Mouse (Mus musculus) kidney, adult 9 months (tissue): ENCODE measurements around the gene Prss50.

Source experiments
- DNase-seq: peaks from one replicate; pipeline ENCODE4 v3.0.0; 2022

Gene Prss50

GRCm38 (mm10) chr9:110875288-110875695 lies 17.5 kb downstream of the Prss50 start:
- peak; percentile 73 for DNase-seq

DNA sequence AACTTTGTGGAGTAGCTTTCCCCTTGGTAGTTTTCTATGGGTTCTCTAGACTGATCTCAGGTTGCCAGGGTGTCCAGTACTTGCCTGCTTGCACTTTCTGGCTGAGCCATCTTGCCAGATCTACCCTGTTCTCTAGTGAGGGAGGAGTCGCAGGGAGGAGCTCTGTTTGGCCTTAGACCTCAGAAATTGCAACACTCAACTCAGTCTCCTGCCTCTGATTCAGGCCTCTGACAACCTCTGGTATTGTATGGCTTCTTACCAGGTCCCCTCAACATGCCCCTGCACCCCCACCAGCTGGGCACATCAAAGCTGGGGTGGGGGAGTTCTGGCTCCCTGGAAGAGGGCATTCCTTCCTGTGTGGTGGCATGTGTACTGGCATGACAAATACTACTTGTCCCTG lies 19.6 kb downstream of the Prss50 start:
- DNase-seq: peak; percentile 47

DNA sequence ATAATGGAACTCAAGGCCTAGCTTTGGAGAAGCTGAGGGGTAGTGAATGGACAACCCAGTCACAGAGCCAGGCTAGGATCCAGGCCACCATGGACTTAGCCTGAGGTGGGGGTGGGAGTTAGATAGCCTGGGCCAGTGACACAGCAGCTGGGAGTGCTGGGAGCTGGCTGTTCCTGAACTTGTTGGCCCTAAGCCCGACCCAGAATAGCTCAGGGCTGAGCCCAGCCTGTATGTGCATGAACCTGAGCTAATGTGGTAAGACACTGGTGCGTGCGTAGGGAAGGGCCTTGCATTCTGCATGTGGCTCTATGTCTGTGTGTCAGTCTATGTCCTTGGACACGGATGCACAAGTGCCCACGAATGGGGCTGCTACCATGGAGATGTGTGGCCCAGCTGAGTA lies 20.1 kb downstream of the Prss50 start:
- peak; percentile 84 for DNase-seq

- peak; percentile 87 for DNase-seq
Measured at GRCm38 (mm10) chr9:110879191-110879920, 21.6 kb downstream of the Prss50 start, which contains the start of gene Als2cl. Gene Als2cl (plus strand): TSS chr9:110879870.

DNA sequence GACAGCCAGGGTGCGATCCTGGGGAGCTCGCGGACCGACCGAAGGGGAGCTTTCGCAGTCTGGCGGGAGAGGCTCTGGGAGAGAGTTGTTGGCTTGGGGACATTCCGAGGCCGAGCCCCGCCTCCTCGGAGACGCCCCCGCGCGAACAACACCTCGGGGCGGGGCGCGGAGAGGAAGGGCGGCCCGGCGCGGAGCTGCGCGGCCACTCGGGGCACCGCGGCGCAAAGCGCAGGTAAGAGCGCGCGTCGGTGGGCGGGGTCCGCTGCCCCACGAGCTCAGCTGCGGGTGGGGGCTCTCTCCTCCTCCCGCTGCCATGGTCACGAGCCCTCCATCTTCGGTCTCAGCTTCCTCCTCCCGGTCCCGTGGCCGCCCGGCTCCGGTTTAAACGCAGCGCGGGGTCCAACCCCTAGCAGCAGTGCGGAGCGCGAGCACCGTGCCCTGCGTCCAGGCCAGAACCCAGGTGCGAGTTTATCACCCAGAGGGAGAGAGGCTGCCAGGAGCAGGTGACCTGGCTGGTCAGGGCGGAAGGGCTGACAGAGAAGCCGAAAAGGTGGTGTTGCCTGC lies 22.3 kb downstream of the Prss50 start, which contains the start of gene Tmie:
TSS of gene Tmie (minus strand) at position 116 of the 564 bp plus-strand sequence.
- DNase-seq: peak; percentile 92

GRCm38 (mm10) chr9:110880772-110881171 lies 23.0 kb downstream of the Prss50 start:
- peak; percentile 65 for DNase-seq

GRCm38 (mm10) chr9:110881953-110882352 lies 24.2 kb downstream of the Prss50 start:
- peak; percentile 54 for DNase-seq

DNA sequence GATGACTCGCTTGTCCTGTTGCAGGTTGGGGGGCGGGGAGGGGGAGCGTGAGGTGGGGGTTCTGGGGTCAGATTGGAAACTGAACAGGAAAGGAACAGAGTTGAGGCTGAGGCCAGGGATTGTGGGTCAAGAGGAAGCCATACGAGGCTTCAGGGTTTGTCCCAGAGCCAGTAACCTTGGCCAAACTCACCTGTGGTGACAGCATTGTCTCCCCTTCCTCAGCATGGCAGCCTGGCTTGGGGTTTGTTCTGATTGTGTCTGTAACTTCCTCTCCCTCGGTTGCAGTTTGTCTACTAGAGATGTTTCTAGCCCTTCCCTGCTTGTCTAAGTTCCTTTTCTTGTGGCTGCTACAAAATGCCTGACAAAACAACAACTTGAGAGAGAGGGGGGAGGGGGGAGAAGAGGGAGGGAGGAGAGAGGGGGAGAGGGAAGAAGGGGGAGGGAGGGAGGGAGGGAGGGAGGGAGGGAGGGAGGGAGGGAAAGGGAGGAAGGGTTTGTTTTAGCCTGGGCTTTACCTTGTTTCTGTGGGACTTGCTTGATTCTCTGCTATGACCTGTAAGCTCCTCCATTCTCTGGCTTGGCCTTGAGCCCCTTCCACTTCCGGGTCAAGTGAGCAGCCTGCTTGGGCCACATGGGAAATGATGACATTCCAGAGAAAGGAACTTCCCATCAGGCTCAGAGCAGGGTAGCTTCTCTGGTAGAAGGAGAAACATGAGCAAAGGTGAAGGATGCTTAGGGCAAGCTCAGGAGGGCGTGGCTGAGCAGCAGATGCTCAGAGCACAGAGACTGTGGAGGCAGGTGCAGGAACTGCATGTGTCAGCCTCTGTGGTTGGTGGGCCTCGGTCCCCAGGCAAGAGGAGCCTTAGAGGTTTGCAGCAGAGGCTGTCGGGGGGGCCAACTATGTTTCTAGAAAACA lies 29.9 kb downstream of the Prss50 start:
- no peak for DNase-seq

DNA sequence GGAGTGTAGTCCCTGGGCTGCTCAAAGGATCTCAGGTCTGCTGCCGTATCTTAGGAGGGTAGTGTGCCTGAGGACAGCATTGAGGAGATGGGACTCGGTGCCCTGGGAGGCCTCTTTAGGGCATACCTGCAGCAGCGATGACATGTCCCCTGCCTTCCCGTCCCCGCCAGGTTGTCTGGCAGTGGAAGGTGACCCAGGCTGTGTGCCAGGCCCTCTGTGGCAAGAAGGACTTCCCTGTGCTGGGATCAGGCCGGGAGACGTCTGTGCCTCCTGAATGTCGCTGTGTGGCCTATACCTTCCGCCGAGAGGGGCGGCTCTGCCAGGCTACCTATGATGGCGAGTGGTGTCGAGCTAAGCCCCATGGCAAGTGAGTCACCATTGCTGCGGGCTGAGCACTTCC lies 31.2 kb downstream of the Prss50 start:
- DNase-seq: no peak

DNA sequence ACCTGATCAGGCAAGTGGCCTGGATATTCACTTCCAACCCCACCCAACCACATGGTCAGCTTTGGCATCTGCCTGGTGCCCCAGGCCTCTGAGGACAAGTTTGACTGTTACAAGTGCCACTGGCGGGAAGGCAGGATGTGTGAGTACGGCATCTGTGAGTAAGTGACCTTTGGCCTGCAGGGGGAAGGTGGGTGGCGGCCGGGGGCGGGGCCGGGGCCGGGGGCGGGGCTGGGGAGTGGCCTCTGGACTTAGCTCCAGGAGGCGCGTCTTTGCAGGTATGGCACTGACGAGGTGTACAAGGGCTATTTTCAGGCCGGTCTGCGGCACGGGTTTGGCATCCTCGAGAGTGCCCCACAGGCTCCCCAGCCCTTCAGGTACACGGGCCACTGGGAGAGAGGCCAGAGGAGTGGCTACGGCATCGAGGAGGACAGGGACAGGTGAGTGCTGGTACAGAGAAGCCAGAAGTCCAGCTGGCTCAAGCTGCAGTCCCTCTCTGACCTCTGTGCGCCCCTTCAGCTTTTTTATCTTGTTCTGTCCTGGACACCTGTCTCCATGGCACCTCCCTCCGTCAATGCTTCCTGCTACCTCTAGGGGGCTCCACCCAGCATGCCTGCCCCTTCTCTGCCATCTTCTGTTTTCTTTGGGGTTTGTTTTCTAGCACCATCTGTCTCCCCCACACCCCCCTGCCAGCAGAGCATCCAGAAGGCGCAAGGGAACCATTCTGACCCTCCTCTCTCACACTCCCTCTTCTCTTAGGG lies 32.4 kb downstream of the Prss50 start:
- peak; percentile 60 for DNase-seq

GRCm38 (mm10) chr9:110891077-110891828 lies 33.5 kb downstream of the Prss50 start:
- peak; percentile 43 for DNase-seq

DNA sequence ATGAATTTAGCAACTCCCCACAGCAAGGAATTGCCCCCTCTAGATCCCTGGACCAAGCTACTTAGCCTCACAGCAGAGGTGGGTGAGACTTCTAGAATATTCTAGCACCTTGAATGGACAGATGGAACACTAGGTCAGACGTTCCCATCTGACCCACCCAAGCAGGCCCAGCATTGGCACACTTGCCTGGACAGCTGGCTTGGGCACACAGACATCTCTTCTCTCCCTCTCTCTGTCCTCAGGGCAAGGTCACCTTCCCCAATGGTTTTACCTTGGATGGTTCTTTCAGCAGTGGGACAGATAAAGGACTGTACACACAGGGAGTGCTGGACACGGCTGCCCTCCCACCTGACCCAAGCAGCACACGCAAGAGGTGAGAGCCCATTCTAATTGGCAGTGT lies 34.8 kb downstream of the Prss50 start:
- no peak for DNase-seq

DNA sequence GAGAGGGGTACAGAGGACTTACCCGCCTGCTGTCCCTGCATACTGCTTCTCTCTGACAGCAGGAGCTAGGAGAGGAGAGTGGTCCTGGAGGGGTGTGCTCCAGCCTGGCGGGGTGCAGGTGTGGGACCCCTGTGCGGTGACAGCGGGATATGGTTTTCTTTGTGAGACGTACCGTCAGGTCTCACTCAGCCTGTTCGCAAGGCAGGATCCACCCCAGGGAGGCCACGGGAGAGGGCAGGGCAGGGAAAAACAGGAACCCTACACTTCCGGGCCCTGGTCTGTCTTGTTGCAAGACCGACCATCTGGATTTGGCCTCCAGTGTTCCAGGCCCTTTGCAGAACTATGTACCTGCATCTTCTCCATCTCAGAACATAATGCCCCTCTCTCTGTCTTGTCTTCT lies 35.7 kb downstream of the Prss50 start:
- DNase-seq: no peak

DNA sequence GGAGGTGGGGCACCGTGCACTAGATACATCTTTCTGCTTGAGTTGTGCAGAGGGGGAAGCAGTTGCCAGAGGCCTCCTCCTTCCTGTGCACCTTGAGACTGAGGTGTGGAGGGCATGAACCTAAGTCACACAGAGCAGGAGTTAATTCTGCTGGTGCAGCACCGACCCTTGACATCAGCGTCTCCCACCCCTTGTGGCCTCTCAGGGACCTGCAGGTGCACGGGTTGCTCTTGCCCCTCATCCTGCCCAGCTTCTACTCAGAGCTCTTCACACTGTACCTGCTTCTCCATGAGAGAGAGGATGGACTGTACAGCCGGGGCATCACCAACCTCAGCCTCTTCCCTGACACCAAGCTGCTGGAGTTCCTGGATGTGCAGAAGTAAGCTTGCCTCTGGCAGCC lies 37.7 kb downstream of the Prss50 start:
- DNase-seq: no peak

GRCm38 (mm10) chr9:110895994-110896393 lies 38.2 kb downstream of the Prss50 start:
- no peak for DNase-seq

GRCm38 (mm10) chr9:110896595-110896994 lies 38.8 kb downstream of the Prss50 start:
- DNase-seq: no peak

DNA sequence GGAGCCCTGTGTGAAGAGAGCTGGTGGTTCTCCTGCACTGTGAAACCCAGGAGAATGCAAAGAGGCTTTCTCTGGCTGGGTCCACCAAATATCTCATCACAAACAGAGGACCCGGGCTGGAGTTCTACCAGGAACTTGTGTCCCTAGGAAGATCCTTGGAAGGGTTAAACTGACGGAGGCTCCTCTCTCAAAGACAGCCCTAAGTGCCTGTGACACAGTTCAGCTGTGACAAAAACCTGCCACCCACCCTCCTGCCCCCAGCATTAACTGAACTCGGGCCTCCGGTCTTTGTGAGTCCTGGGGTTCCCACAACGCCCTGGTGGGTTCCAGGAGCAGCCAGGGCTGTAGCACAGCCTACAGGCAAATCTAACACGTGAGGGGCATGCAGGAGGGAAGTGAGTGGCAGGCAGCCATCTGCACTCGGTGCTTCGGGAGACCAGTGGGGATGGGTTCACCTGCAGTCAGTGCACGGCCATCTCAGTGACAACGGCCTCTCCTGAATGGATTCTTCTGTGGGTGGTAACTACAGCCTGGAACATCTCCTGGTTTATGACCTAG lies 41.8 kb downstream of the Prss50 start:
- DNase-seq: no peak

DNA sequence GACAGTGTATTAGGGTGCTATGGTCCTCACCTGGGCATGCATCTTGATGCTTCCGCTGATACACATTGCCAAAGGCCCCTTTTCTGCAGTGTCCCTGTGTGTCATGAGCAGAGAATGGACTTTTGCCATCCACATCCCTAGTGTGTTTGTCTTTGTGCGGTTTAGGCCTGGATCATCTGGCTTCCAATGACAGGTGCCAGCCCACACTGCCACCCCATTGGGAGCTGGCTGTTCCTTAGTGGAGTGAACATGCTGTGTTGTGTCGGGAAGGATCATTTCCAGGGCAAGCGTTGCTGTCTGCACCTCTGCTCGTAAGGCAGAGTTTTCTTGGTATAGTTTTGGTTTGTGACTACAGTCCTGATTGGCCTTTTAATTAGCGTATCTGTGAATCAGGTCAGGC lies 43.4 kb downstream of the Prss50 start:
- no peak for DNase-seq

GRCm38 (mm10) chr9:110902271-110902670 lies 44.5 kb downstream of the Prss50 start:
- DNase-seq: no peak

DNA sequence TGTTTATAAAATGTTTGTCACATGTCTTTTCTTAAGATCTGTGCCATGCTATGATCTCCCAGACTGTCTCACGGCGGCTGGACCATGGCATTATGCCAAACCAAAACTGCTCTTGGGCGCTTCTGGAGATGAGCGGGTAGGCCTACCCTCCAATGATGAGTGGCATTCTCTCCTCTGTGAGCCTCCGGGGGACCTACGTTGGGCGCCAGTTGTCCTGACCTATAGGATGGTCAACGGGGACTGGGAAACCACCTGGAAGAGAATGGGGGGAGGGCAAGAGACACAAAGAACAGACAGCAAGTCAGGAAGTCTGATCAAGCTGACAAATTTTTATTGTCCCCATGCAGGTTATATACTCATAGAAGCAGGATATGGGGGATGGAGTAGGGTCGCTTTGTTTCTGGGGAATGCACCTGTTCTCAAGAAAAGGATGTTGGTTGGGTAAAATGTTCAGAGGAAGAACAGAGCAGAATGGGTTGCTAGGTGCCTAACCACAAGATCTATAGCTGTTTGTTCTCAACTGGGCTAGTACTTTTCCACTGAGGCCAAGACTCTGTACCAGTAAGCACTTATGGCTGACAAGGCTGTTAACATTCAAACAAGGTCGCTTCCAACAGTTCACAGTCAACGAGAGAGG lies 49.6 kb downstream of the Prss50 start:
- no peak for DNase-seq
